Mouse (Mus musculus) cerebellum, adult 9-10 months (tissue): ENCODE data around the gene Hist1h2ah.
A peak's percentile ranks its signal among the peaks of the same experiment; 100 is the strongest.

Experiments used
- DNase-seq: peaks from one replicate; pipeline ENCODE4 v3.0.0; 2022

Gene Hist1h2ah

DNA sequence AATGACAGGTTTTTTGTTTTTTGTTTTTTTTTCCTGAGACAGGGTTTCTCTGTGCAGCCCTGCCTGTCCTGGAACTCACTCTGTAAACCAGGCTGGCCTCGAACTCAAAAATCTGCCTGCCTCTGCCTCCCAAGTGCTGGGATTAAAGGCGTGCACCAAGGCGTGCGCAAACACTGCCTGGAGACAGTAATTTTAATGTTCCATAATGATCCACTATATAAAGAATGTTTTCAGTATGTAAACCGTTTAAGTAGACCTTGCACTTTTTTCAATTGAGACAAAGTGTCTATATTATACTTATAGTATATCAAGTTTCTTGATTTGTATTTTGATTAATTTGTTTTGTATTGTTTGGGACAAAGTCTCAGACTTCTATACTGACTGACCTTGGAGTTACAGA lies 4.0 kb upstream of the Hist1h2ah start:
- DNase-seq, result no peak

DNA sequence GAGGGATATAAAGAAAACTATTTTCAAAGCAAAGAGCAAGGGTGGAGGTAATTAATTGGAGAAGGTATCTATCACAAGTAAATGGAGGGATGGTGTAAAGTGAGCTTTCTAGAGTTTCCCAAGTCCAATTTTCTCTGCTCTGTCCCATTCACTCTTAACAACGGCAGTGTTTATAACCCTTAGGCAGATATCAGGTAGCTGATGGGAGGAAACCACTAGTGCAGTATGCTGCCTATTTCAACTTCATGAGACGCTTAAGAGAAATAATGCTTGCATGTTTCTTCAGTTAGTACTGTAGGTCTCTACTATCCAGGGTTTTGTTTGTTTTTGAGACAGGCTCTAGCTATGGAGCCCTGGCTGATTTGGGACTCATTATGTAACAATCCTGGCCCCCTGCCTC lies 2.0 kb upstream of the Hist1h2ah start:
- DNase-seq, result peak; percentile 10

DNA sequence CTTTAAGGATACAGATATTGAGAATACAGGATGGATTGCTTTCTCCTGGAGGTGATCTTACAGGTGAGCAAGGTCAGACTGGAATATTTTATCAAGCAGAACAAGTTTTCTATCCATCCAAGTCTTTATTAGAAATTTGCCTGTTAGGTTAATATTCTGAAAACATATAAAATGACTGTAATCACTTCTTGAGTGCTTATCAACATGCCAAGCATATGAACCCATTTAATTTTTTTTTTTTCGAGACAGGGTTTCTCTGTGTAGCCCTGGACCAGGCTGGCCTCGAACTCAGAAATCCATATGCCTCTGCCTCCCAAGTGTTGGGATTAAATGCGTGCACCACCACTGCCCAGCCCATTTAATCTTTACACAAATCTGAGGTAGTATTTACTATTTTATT lies 1.6 kb upstream of the Hist1h2ah start:
- no peak for DNase-seq

DNA sequence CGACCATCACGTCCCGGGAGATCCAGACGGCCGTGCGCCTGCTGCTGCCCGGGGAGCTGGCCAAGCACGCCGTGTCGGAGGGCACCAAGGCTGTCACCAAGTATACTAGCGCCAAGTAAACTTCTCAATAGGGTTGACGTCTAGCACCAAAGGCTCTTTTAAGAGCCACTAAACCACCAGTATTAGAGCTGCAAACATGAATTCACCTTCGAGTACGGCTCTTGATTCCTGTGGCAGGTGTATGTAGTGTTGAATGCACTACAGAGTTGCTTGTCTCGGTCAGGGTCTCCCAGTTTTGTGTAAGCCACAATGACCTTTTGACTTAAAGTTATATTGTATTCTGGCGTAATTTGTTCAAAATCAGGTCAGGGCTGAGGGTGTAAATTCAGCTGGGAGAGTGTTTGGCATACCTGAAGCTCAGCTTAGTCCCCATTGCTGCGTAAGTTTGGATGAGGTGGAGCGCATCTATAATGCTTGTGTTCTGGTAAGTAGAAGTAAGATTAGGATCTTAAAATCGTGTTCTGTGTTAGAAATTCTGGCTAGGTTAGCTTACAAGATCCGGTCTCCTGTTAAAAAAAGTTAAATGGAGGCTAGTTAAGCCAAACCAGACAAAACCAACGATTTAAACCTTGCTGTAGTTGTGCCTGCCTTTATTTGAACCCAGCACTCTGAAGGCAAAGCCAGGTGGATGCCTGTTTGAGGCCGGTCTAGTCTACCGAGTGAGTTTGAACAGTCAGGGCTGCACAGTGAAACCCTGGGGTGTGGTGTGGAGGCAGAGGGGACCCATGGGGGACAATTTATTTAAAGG lies 985 bp upstream of the Hist1h2ah start:
- DNase-seq, result no peak

DNA sequence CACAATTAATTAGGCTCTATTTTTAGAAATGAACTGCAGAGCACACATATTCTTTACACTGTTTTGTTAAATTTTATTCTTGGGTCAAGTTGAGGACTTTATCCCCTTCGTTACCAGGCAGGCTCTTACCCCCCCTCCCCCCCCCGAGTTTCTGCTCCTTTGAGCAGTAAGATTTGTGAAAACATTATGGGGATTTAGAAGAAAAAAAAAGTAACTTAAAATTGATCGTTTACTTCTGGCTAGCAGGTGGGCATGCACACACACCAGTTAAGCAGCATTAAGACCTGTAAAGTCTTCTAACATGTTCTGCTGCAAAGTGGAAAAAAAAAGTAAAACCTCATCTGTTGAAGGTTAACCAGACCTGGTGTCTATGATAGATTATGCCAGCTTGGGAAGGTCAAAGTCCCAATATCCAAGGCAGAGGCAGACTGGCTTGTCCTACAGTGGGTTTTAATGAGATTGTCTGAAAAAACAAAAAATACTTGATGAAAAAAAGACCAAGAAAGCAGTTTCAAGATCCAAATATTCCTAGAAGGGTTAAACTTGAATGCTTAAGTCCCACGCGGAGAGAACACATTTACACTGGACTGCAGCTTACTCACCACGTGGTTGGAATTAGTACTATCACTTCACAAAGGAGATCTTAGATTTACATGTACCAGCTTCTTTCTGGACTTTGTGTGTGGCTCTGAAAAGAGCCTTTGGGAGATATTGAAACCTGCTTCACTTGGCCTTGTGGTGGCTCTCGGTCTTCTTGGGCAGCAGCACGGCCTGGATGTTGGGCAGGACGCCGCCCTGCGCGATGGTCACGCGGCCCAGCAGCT lies 713 bp downstream of the Hist1h2ah start:
- no peak for DNase-seq

DNA sequence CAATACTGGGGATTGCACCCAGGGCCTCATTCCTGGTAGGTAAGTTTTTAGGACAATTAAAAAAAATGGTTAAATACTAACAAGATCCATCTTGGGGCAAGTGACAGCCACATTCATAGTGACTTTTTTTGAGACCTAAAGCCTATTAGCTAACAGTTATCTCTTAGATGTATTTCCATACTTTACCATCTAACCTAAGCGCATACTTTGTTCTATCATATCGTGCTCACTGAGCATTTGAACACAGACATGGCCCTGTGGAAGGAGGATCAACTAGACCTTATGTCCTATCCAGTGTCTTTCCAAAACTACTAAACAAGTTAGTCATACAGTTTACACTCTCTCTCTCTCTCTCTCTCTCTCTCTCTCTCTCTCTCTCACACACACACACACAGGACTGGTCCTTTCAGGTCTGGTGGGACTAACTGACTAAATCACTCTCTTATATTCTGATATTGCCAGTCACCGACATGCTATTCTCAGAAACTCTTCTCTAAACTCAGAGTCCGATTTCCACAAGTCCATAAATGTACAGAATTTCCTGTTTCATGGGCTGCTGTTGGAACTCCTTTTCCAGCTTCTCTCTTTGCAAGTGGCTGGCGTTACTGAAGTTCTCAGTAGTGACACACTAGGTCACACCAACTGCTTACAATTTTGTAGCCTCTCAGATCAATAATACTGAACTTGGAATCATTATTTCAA lies 1.5 kb downstream of the Hist1h2ah start:
- DNase-seq, result no peak

DNA sequence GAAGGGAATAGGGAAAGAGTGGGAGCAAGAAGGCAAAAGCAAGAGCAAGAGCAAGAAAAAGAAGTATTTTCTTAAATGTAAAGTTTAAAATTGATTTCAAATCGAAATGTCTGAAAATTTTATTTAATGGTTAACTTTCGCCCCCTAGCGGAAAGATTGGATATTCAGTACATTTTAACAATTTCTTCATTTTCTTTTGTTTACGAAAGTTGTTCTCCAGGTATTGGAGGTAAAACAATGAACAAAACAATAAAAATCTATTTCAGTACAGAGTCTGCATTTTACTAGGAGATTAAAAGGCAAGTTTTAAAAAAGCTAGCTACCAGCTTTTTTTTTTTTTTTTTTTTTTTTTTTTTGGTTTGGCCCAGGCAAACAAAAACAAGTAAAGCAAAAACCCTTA lies 4.9 kb downstream of the Hist1h2ah start:
- no peak for DNase-seq

DNA sequence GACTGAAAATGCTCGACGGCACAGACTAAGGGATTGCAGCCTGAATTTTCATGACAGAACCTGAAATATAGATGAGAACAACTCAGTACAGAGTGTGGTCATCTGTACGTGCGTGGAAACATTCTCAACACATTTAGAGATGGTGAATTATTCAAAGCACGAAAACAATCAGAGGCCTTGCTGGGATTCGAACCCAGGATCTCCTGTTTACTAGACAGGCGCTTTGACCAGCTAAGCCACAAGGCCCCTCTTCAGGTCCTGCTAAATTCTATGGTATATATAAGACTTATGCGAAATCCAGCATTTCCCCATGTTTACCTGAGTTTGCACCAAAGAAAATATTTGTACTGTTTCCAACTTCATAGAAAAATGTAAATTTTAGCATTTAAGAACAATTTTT lies 5.4 kb downstream of the Hist1h2ah start:
- no peak for DNase-seq

DNA sequence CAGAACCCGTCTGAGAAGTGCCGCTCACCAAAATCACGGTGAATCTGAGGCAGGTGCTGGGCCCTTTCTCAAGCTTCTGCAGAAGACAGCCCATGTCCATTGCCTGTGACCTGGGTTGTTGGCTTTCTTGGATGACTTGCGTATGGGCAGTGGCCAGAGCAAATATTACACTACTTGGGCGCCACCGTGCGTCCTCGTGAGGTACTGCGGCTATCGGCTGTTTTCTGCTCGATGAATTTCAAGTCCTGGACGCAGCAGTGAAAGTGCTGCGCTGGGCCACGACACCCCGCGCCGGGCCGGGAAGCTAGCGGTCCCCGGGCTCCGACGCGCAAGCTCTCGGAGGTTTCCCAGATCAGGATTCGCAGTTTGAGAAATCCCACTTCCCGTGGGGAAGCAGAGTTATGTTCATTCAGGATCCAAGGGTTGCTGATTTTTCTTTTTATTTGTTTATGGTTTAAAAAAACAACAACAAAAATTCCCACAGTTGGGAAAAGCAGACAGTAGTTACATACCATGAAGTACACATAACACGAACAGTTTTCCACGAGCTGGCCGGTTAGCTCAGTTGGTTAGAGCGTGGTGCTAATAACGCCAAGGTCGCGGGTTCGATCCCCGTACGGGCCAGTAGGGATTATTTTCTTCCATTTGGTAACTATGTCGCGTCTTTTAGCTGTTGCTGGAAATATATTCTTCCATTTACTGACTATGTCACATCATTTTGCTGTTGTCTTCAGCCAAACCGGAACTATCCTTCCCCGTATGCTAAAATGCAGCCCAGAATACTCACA lies 6.5 kb downstream of the Hist1h2ah start:
- peak; percentile 98 for DNase-seq

DNA sequence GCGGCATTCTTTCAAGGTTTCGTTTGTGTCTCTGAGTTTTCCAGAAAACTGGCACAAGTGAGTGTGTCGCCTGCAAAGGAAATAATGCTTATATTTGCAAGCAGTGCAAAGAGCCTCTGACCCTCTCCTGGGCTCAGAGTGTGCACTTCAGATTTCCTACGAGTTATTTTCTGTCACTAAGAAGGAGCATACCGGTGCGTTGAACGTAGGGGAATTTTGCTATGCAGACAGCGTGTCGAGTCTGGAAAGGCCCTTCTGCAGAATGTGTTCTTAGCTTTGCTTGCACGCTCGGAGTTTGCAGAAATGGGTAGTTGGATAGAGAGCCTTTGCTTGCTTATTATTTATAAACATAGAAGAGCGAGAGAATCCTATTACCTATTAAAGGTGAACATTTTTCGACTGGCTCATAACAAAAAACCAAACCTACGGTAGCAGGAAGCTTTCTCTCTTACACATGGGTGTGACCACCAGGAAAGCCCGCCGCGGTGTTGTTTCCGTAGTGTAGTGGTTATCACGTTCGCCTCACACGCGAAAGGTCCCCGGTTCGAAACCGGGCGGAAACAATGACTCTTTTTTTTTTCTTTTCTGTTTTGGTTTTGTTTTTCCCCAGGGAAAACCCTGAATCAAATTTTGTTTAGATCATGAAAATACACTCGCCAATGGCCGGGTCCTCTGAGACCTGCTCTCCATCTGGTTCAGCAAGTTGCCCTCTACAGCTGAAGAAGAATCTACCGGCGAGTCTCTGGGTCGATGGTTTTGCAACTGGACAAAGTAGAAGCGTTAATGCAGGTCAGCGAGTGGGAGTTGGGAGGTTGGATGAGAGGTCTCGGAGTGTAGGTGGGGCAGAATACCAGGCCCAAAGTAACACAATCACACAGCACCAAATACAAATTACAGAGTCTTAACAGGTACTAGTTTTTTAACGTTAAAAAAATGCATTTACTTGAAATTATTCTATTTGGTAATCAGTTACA lies 9.0 kb downstream of the Hist1h2ah start:
- peak; percentile 81 for DNase-seq

DNA sequence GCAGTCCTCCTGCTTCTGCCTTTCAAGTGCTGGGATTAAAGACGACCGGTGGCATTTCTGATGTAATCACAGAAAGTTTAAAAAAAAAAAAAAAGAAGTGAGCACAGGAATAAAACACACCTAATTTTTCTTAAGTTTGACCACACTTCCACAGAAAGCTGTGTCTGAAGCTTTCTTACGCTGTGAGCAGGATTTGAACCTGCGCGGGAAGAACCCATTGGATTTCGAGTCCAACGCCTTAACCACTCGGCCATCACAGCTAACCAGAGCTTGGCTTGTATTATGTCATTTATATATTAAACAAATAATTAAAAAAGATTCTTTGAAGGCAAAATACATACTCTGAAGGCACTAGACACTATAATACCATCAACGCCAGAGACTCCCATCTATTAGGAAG lies 13.1 kb downstream of the Hist1h2ah start:
- DNase-seq, result peak; percentile 82

DNA sequence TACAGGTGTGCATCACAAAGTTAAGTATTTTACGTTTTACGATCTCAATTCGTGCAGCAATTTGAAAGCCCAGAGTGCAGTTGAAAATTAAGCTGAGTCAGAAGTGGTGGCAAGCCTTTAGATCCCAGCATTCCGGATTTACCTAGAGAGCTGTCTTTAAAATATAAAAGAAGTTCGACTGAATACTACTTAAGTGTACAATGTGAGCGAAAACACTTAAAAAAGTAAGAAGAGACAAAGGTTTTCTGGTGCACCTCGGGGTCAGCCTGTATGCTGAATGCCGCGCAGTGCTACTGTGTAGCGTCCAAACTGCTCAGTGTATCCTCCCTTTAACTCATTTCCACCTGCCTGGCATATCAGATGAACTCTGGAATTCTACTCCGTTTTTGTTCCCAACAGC lies 13.8 kb downstream of the Hist1h2ah start:
- no peak for DNase-seq

DNA sequence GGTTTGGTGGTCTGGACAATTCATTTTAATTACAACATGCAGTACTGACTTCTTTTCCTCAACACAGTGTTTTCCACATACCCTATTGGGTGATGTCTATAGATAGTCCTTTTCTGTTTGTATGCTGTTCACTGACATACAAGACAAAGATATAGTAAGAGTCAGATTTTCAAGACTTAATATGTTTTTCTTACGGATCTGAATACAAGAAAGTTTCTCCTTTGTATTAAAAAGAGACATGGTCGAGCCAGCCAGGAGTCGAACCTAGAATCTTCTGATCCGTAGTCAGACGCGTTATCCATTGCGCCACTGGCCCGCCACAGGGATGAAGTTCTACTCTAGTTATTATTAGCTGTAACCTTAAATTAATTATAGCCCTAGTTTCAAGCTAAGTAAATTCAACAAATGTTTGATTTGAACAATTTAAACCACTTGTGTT lies 14.4 kb downstream of the Hist1h2ah start:
- DNase-seq, result peak; percentile 52

DNA sequence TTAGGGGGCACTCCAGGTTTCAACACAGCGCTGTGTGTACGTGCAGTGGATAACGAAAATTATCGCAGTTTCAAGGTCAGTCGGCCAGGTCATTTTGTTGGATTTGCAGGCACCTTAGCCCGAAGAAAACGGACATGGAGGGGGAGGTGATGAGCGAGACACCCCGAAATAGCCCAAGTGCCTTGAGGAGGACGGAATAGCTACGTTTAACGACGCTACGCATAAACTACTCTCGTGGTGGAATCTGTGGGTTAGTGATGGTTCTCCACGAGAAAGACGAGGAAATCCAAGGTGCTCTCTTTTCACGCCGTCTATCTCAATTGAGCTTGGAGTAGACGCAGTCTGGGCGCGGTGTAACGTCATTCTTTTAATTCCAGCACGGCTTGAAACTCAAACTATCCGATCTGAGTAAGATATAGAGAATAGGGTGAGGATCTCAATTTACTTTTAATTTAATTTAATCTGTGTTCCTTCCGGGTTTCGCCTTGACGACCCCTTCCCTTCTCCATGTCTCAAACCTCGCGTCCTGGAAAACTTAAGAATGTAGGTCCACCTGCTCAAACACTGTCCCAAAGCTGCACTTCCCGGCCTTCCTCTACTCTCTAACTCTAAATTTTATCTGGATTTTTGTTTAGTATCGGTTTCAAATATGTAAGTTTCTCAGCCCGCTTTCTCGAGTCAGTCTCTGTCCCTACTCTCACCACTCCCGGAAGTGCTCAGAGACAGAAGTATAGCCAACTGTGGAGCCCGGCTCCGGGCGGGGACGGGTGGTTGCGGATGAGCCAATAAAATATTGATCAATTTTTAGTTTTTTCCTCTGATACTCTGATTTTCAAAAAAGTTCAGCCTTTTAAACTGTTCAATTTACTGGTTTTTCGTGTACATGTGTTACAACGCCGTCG lies 15.2 kb downstream of the Hist1h2ah start:
- no peak for DNase-seq

DNA sequence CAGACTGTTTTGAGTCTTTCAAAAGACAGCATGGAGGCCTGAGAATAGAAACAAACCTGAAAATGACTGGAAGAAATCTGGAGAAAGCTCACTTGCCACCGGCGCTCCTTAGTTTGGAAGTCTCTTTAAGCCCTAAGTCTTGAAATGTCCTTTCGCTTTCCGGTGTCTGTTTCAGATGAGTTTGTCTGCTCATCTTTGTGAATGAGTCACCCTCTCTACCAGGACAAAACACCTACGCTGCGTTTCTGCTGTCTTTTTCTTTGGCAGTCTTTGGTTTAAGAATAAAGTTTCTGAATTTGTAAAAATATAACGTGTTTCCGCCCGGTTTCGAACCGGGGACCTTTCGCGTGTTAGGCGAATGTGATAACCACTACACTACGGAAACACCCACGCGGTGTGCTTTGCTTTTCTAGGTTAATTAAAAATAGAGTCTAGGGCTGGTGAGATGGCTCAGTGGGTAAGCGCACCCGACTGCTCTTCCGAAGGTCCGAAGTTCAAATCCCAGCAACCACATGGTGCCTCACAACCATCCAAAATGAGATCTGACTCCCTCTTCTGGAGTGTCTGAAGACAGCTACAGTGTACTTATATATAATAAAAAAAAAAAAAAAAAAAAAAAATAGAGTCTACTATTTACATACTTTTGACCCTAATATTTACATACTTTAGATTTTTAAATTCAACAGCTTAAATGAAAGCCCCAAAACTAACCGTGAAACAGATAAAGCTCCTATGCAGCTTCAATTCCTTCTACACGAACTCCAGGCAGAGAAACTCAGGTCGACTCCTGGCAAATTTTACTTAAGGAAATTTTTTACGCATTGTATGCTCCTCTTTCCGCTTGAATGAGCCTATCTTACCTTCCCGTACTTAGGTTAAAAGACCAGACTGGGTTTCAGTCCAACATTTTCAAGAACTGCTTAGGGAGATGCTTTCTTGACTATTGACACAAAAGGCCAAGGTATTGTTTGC lies 19.6 kb downstream of the Hist1h2ah start:
- peak; percentile 60 for DNase-seq

DNA sequence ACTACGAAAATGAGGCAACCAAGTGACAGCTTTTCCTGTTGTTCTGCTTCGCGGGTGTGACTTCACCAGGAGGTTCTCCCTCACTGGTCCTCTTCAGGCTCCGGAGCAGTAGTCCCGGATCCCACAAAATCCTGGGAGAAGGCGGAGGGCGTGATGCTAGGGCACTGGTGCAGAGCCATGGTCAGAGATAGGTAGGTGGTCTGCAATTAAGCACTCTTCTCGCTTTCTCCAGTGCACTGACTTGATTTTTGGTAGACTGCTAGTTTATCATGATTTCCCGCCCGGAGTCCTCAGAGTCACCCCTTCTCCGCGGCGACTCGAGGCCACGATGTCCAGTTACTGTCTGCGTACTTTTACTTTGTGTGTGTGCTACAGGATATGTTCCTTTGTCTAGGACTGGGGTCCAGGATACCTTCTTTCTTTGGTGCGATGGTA lies 20.9 kb downstream of the Hist1h2ah start:
- no peak for DNase-seq

DNA sequence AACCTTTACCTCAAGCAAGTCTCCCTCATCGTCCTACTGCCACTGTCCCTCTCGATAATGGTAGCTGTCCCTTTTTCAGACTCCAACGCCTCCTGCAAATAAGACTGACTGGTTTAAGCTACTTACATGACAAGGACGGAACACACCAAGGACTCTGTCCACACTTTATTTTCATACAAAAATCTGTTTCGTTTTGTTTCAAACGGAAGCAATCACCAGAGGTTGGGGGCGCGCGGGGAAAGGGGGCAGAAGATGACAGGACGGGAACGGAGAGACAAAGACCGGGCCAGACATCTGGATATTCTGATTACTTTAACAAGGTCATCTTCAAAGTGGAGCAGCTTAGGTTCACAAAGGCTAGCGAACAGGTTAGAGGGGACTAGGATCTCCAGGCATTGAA lies 21.7 kb downstream of the Hist1h2ah start:
- no peak for DNase-seq

DNA sequence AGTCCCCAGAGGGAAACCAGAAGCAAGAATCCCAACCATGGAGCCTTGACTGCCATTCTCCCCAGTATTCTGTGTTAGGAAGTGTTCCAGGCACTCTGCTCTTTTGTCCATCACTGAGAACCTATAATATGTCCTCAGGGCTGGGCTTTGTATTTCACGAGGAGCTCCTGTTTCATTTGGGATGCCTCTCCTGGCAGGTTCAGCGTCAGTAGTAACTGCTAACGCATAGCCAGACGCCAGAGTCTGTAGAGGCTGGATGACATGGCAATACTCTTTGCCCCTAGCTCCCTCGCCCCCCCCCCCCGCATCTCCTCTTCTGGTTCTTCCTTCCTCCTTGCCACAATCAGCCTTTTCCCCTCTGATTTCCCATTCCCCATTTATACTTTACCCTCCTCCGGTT lies 25.7 kb downstream of the Hist1h2ah start, which contains the start of gene Prss16:
Prss16 (minus strand) TSS at position 101 of the 400 bp plus-strand sequence.
- DNase-seq, result no peak

DNA sequence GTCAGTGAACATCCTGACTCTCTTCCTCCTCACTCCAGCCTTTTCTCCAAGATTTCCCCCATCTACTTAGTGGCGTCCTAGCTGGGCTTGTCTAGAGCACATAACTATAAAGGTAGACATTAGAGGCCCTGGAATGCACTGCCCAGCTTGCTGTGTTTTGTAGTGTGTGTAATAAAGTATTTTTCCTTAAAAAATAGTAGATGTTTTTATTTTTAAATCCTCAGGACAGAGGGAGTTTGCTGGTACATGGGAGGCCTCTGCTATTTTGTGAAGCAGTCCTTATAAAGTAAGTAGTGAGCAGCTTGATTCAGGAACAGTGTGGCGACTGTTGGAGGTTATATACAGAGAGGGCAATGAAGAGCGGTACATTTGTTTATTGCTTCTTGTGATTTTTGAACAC lies 26.7 kb downstream of the Hist1h2ah start:
- DNase-seq, result no peak
